Mouse (Mus musculus) retina, adult 2 months (tissue): ENCODE data around the gene Ppp5c.

Source experiments
- DNase-seq: peaks from one replicate; pipeline ENCODE4 v3.0.0-alpha.2; 2012; ENCODE audit warnings: low read depth, low spot score

The Ppp5c gene

DNA sequence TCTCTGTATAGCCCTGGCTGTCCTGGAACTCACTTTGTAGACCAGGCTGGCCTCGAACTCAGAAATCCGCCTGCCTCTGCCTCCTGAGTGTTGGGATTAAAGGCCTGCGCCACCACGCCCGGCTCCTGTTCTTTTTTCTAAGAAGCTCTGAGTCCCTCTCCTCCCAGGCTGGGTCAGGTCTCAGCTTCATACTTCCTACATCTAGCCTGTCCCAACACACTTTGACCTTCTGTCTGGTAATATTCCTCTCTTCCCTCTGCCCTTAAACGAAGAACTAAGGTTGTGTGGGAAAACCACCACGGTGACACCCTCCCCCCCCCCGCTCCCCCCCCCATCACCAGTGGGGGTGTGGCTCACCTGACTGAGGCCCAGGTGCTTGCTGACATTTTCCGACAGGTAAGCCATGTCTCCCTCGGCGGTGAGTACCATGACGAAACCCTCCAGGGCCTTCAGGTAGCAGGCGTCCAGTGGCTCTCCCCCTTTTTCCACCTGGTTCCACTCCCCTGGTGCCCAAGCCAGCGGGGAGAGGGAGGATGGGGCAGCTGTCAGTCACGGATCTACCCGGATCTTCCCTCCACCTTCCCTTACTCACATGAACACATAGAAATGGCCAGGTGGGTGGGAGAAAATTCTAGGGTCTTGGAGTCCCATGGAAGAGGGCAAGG lies 26.7 kb upstream of the Ppp5c start:
- DNase-seq: no peak

DNA sequence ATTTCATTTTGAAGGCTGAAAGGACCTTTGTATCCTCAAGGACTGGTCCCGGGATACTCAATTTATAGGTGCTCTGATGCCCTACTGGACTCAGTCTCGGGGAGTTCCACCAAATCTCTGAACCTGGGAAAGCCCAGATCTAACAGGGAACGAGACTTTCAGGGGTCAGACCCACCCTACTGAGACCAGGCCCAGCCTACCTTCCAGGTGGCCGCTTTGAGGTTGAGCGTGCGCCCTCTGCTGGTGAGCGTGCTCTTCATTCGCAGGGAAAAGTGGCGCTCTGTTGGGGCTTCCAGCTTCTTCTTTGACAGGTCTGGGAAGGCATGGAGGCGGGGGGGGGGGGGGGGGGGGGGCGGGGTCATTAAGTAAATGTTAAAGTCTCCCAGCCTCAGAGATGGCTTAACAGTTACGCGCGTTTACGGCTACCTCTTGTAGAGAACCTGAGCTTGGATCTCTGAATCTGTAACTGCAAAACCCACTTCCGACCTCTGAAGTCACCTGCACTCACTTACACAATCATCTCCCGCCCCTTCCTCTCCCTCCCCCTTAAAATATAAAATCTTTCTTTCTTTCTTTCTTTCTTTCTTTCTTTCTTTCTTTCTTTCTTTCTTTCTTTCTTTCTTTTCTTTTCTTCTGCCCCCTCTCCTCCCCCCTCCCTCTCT lies 23.3 kb upstream of the Ppp5c start:
- no peak for DNase-seq

DNA sequence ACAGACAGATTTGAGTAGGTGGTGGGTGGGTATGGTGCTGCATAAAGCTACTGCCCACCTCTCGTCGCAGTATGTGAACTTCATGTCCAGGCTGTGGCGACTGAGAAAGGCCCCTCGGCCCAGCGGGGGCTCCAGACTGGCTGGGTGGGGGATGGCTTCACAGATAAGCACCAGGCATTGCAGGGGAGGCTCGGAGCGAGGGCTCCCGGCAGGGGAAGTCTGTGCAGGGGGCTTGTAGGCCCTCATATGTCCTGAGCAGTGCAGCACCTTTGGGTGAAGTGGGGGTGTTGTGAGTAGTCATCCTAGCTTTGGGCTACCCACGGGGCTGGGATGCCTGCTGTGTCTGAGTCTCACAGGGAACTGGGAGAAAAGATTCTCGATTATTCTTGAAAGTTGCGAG lies 22.8 kb upstream of the Ppp5c start:
- no peak for DNase-seq

DNA sequence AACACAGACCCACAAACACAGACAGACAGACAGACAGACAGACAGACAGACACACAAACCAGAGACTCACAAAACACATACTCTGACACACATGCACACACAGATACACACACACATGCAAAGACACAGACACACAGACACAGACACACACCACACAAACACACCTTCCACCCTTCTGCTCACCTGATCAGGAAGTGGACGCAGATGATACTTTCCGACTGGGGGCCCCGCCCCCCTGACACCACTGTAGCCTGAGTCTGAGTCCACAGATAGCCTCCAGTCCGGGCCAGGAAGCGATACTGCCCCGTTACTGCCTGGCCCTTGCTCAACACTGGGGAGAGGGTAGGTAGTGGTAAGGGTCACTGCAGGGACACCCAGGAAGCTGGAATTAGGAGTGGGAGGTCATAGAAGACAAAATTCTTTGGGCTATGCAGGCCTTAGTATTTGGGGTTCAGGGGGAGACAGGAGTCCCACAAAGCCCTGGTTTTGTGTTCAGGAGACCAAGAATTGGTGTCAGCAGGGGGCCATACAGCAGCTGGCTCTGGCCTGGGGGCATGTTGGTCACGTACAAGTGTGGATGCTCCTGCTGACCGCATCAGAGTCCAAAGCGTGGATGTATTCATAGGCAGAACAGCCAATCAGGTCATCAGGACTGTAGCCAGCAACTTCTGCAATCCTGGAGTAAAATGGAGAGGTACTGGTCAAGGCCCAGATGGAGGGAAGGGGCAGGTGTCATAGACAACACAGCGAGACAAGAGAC lies 20.9 kb upstream of the Ppp5c start:
- no peak for DNase-seq

DNA sequence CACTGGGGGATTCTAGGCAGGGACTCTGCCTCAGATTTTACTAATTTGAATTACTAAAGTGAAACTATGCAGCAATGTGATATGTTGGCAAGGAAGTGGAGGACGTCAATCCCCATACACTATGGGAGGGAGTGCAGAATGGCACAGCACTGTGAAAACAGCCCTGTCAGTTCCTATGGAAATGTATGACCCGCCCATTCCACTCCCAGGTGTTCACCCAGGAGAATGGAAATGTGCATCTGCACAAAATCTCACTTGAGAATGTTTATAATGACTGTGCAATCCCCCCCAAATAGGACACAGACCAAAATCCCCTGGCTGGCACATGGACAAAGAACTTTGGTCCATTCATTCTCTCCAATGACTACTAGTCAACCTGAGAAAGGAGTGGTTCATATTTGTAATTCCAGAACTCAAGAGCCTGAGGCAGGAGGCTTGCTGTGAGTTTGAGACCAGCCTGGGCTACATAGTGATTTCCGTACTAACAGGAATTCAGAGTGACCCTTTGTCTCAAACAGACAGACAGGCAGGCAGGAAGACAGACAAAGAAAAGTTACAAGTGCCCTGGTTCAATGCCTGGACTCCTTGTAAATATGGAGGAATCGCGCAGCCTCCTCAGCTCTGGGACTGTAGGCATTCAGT lies 19.4 kb upstream of the Ppp5c start:
- no peak for DNase-seq

DNA sequence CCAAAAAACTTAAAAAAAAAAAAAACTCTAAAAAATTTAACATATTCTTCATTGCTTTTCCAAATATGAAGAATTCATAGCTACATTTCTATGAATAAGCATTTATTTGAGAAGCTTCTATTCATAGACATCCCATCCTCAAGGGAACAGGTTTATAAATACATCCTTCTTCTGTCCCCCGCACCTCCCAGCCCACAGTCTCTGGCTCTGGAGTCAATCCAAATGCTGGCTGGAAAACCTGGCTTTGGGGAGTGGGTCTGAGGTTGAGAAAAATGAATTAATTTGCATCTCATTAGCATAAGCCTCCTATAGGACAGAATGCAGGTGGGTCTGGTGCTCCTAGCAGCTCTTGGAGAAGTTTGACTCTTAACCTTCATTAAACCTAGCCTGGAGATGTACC lies 18.0 kb upstream of the Ppp5c start:
- no peak for DNase-seq

DNA sequence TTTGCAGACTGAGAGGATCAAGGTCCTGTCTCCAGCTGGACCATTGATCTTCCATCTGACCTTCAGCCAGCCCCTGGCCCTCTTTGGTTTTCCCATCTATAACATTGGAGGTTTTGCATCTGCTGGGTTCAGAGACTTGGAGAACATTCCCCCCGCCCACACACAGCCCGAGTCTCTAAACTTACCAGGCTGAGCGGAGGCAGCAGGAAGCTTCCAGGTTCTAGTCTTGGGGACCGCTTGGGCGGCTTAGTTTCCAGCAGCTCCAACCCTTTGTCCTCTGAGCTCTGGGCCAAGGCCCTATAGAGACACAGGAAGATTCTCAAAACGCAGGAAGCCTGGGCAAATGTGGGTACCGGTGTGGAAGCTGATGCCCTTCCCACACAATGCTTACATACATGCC lies 11.6 kb upstream of the Ppp5c start:
- no peak for DNase-seq

DNA sequence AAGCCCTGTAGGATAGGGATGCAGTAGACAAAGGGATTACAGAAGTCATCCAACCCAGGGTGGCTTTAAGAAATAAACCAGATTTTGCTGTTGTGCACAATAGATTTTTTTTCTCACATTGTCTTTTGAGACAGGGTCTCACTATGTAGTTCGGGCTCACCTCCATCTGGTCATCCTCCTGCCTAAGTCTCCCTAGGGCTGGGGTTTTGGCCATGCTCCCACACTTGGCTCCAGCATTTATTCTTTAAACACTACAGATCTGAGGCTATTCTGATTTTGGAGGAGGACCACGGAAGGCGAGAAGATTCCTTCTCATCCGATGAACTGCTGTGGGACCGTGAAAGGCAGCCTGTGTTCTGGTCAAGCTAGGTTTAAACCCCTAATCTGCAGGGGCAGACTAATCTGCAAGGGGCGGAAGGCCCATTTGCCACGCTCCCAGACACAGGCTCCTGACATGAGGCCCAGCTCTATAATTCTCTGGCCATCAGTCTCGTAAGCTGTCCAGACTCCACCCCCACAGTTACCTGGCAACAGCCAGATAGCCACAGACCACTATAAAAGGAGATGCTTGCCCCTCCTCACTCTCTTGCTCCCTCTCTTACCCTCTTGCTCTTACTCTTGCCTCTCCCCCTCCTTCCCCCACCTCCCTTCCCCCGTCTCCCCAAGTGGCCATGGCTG lies 10.4 kb upstream of the Ppp5c start:
- DNase-seq: no peak

DNA sequence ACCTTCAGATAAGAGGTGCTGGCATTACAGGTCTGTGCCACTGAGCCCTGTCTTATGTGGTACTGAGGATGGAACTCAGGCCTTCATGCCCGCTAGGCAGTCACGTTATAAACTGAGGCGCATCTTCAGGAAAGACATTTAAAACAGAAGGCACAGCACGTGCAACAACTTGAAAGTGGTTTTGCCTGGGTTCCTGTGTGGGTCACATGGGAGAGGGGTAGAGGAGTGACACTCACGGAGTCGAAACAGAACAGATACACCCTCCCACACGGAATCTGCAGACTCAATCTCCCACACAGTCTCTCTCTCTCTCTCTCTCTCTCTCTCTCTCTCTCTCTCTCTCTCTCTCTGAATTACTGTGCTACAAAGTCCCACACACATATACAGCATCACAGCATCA lies 2.5 kb upstream of the Ppp5c start:
- no peak for DNase-seq

DNA sequence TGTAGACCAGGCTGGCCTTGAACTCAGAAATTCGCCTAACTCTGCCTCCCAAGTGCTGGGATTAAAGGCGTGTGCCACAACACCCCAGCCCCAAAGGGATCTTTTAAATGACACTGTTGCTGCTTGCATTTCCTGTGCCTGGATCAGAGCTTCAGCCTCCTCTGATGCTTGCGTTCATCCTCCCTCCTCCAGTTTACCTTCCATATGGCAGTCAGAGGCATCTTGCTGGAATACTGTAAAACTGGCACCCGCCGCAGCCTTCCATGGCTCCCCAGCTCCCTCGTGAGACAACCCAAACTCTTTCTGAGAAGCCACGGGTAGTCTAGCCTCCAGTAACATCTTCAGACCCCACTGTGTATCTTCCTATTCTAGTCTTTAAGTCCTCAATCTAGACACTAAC lies 1.2 kb upstream of the Ppp5c start:
- no peak for DNase-seq

DNA sequence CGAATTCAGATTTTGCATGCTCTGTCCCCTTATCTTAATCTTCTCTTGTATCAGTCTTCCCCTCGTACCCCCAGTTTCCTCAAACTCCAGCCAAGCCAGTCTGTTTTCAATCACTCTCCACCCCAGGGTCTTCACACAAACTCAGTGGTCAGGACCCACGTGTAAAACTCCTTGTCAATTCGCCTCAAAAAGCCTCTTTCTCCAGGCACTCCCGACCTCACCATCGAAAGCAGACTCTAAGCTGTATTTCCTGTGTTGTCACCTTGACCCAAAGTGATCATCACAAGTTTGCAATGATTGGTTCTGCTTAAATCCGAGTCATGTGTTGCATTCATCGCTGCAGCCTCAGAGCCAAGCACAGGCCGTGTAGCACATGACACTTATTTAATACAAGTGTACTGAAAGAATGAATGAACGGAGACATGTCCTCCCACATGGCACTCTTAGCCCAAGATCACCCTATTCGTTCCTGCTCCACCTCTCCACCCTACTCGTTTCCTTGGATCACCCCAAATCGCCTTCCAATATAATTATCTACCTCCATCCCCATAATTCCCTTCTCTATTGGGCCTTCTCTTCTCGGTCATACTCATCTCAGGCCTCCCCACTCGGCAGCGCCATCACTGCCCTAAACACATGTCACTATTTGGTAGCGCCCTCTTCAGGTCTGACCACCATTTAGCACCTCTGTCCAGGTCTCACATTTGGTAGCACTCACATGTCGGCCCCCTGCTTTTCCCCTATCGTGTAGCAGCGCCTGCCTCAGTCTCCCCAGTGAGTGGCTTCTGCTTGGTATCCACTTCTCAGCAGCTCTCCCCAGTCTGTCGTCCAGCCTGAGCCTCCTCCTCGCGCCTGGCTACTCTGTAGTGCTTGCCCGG lies 775 bp downstream of the Ppp5c start:
- DNase-seq: no peak

DNA sequence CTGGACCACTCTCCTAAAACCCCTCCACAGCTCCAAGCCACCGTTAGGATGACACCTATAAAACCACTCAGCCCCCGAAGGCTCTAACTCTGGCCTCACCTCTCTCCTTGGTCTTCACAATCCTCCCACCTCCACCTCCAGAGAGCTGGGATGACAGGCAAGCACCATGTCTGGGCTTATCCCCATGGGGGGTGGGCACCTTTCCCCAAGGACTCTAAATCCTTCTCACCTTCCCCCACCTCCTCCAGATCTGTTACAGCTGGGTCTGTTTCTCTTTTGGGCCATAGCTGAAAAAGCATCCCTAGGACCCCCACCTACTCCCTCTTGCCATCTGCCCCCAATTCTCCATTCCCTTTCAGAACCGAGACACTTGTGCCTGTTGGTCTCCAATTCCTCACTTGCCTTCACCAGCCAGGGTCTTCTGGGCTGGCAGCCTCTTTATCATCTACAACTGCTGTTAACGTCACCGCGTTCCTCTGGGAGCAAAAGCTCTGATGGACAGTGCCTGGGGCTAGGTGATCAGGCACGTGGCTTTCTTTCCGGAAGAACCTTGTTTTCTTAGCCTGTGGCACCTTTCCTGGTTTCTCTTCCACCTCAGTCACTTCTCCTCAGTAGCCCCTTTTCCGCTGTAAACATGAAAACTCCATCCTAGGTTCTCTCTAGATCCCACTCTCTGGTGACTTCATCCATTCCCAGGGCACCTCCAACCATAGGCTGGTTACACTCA lies 1.7 kb downstream of the Ppp5c start:
- DNase-seq: no peak

DNA sequence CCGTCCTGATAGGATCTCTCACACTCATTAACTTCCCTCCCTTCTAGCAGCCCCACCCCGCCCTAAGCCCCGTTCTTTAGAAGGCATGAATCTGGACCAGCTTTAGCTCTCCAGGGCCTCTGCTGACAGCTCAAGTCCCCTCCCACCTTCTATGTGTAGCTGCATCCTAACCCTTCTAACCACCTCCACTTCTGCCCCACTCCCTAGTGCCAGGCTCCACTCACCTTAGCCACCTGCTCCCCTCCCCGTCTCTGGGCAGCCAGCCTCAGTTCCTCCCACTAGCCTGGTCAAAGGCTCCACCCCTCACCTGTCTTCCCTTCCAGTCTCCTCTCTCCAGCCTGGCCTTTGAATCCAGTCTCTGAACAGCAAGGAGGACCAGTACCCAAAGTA lies 2.2 kb downstream of the Ppp5c start:
- DNase-seq: no peak

DNA sequence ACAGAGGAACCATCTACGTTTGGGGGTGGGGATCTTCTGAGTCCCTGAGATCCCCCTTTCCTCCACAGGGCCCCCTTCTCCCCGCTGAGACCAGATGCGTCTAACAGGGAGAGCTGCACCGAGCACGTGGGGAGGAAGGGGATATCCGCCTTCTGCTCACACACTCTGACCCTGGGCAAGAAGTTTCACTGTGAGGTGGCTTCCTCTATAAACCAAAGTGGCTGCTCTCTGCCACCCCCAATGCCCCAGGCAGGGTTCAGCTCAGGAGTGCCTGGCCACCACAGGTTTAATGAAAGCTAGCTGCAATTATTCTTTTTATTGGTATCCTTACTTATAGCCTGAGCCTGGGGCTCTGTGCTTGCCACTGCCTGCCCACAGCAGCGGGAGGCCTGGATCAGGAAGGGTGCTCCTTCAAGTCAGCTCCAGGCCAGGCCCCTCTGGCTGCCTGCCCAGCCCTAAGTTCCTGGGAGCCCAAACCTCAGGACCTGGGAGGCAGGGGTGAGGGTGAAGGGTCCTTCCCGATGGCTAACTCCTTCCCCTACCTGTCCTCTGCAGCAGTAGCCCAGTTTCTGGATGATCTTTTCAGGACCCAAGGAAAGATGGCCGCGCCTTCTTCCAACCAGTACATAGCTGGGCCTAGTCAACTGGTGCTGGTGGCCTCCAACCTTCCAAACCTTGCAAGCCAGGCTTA lies 2.8 kb downstream of the Ppp5c start:
- no peak for DNase-seq

DNA sequence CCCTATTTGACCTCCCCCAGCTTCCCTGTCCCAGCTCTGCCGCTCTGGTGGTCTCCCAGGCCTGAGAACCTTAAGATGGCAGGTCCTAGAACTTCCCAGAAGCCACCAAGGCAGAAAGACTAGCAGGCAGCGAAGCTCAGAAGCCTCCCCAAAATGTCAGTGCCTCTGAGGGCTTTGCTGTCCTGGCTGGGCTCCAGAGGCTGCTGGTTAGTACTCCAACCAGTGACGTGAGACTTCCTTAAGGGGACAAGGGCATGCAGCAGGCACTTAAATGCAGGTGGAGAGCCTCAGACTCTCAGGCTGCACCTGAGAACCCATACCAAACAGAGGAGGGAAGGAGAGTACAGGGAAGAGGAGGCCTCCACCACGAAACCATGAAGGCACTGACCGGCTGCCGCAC lies 3.6 kb downstream of the Ppp5c start:
- DNase-seq: no peak

DNA sequence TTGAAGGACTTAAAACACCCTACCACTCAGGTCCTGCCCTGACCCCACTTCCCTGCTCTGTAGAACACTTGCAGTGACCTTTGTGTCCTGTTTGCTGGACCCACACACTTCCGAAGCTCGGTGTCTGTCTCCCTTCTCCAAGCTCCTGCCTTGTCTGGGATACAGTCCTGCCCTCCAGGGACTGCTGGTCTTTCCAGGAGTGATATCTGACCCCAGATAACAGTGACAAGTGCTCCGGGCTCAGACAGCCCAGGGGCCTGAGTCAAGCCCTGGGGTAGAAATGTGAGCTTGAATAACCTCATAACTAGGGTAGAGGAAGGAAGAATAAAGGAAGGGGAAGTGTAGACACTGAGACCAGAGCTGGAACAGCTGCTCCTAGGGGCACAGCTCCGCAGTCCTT lies 4.0 kb downstream of the Ppp5c start:
- no peak for DNase-seq

DNA sequence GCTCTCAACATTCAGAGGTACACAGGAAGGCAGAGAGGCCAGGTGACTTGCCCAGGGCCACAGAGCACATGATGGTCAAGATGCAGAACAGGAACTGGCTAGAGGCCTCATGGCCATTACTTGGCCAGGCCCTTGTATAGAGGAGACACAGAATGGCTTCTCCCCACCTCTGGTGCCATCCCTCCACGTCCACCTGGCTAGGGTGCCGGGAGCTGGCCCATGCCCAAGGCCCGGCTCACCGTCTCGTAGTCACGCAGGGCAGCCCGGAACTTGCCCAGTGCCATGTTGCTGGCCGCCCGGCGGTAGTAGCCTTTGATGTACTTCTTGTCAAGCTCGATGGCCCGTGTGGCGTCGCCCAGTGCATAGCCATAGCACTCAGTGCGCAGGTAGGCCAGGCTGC lies 5.5 kb downstream of the Ppp5c start:
- no peak for DNase-seq

DNA sequence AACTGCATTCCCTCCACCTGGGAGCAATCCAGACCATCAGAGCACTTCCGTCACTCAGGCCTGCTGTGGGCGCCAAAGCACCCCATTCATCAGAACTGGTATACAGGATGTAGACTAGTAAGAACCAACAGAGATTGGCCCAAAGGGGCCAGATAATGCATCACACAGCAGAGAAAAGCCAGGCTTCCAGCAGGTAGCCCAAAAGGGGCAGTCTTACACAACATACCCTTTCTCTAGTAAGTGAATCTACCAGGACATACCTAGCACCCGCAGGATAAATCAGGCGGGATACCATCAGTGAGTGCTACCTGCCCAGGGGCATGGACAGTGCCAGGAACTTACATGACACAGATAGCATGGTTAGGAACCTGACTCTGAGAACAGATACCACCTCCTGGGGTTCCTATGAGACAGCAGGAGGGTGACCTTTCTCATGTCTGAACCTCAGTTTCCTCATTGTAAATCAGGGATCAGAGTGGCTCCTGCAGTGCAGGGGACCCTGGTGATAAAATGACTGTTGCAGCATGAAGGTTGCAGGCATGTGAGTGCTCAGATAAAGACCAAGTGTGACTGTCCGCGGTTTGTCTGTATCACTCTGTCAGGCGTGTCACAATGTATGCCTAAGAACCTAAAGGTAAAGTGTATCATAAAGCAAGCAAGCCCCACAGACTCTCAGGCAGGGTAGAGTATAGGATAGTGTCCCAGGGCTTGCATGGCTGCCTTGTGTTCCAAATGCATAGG lies 8.1 kb downstream of the Ppp5c start:
- DNase-seq: no peak

DNA sequence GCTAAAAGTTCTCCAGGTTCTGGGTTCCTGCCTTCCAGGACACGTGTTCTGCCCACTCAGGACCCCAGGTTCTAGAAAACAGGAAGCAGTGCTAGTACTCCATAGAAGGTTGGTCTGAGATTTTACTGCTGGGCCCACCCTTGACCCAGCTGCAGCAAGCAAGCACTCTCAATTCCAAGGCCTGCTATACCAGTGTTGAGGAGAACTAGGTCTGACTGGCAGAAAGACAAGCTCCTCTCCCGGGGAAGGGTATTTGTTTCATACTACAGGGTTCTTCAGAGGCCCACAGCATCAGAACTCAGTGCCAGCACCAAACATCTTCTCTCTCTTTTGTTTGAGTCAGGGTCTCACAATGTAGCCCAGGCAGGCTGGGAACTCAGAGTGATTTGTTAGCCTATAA lies 9.8 kb downstream of the Ppp5c start:
- no peak for DNase-seq
